Mouse (Mus musculus): ENCODE results near the gene Treh. TPM values are rescaled to one million over a fixed set of nuclear protein-coding genes. Genes with fewer than 3 reads are reported as not detected.
A peak's percentile ranks its signal among the peaks of the same experiment; 100 is the strongest.

Treh gene
- polyA plus RNA-seq, 1 experiment = not detected

DNA sequence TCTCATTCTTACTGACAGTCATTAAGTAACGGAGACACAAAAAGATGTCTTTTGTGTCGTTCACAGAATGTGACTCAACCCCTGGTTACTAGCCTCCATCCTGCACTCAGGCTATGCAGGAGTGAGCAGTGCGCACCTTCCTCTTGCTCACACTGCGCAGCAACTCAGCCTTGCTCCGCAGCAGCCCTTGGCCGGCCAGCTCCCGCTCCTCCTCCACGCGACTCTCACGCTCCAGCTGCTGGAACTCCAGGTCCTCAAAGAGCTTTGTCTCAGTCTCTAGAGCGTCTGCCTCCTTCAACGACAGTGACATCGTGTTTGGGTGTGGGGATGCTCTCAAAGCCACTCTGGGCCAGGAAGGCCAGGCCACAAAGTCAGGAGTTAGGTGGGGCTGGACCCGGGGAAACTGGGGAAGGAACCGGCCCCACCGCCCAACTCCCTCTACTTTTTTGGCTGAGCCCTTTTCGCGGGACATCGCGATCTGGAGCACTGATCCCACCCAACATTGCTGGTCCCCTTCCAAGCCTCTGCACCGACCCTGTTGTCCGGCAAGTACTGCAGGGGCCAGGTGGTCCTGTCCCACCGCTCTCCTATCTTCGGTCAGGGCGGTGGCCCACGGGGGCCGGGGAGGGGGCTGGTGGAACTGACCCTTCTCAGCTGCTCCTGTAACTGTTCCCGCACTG is 34.9 kb downstream of the Treh start:
- TF ChIP-seq POLR2A (IDR thresholded peaks at IDR 0.05; ENCODE audit: borderline replicate concordance, extremely low read depth, insufficient read depth, insufficient read length, poor library complexity, severe bottlenecking) (no peak), CTCF (IDR thresholded peaks at IDR 0.05; ENCODE audit: borderline replicate concordance, extremely low read depth, insufficient read depth, insufficient read length) (no peak)
- DNase-seq (ENCODE audit: low read depth) = no peak

DNA sequence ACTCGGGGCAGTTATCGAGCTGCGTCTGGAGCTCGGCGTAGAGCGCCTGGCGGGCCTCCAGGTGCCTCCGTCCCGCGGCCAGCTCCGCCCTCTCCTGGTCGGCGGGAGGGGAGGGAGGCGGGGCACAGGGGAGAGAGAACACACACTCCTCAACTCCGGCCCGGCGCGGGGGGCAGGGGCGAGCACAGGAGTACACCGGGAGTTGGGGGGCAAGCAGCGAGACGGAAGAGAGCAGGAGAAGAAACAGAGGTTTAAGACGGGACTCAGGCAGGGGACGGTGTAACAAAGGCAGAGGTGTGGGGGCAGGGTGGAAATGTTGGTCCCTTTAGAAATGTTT is 35.4 kb downstream of the Treh start:
- peak; percentile 84 for DNase-seq (ENCODE audit: low read depth)
- TF ChIP-seq CTCF (IDR thresholded peaks at IDR 0.05; ENCODE audit: borderline replicate concordance, extremely low read depth, insufficient read depth, insufficient read length) (no peak), POLR2A (IDR thresholded peaks at IDR 0.05; ENCODE audit: borderline replicate concordance, extremely low read depth, insufficient read depth, insufficient read length, poor library complexity, severe bottlenecking) (no peak)

DNA sequence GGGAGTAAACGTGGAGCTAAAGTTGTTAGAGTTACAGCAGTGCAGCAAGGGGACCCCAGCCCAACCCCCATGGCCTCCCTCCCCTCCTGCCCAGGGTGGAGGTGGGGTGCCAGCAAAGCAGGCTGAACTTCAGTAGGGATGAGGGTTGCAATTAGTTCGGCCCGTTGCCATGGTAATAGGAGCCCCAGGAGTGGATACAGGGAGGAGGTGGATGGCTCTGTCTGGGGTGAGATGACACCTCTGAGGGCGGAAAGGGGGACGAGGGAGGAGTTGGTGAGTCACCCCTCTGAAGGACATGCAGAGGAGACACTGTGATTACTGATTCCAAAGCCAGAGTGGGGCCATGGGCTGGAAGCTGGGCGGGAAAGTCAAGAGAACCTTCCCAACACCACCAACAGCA is 35.9 kb downstream of the Treh start:
- peak; percentile 63 for DNase-seq (ENCODE audit: low read depth)
- no peak for TF ChIP-seq POLR2A (IDR thresholded peaks at IDR 0.05; ENCODE audit: borderline replicate concordance, extremely low read depth, insufficient read depth, insufficient read length, poor library complexity, severe bottlenecking)
- no peak for TF ChIP-seq CTCF (IDR thresholded peaks at IDR 0.05; ENCODE audit: borderline replicate concordance, extremely low read depth, insufficient read depth, insufficient read length)

DNA sequence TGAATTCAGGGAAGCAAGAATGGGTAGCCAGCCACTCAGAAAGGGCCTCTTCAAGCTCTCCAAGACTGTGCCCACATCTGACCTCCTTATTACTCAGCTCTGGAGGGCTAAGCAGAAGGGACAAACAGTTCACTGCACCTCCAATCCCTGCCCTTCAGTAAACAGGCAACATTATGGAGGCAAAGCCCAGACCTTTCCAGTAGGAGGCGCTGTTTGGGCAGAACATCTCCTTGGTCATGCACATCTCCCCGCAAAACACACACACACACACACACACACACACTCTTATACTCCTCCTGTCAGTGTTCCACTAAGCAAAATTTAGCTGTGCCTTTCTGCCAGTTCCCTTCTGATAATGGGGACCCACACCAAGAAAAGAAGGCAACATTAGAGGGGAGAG is 36.6 kb downstream of the Treh start:
- DNase-seq (ENCODE audit: low read depth) = peak; percentile 38
- TF ChIP-seq CTCF (IDR thresholded peaks at IDR 0.05; ENCODE audit: borderline replicate concordance, extremely low read depth, insufficient read depth, insufficient read length) (peak; percentile 65; the same call in 1 of the 2 replicates), POLR2A (IDR thresholded peaks at IDR 0.05; ENCODE audit: borderline replicate concordance, extremely low read depth, insufficient read depth, insufficient read length, poor library complexity, severe bottlenecking) (no peak)

DNA sequence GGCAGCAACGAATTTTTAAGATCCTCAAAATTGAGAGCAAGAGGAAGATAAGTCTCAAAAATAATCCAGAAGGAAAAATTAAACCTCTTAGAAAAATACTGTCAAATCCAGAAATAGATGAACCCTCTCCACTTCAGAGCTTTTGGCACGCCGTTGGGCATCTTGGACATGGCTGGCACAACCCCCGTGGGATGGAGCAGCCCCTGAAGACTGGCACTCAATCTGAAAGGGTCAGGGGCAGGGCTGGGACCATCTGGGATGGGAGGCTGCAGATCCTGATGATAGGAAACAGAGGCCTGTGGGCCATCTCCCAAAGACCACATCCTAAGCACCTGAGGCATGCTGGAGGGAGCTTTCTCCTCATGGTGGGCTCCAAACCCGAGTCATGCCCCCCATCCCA is 37.2 kb downstream of the Treh start:
- no peak for DNase-seq (ENCODE audit: low read depth)
- TF ChIP-seq CTCF (IDR thresholded peaks at IDR 0.05; ENCODE audit: borderline replicate concordance, extremely low read depth, insufficient read depth, insufficient read length) = no peak
- no peak for TF ChIP-seq POLR2A (IDR thresholded peaks at IDR 0.05; ENCODE audit: borderline replicate concordance, extremely low read depth, insufficient read depth, insufficient read length, poor library complexity, severe bottlenecking)

DNA sequence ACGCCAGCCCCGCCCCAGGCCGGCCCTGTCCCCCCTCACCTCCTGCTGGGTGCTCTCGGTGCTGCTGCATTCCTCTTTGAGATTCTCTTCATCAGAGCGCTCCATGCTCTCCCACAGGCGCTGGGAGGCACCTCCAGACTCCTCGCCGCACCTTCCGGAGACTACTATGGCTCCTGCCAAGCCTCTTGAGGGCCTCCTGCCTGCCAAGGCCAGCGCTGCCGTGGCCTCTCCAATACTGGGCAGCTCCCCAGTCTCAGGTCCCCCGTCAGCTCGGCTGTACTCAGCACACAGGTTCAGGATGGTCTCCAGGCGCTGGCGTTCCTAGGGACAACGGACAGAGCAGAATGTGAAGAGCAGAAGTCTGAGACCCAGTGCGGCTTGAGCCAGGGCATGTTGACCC is 38.6 kb downstream of the Treh start:
- TF ChIP-seq CTCF (IDR thresholded peaks at IDR 0.05; ENCODE audit: borderline replicate concordance, extremely low read depth, insufficient read depth, insufficient read length) (no peak), POLR2A (IDR thresholded peaks at IDR 0.05; ENCODE audit: borderline replicate concordance, extremely low read depth, insufficient read depth, insufficient read length, poor library complexity, severe bottlenecking) (no peak)
- DNase-seq (ENCODE audit: low read depth) = no peak

DNA sequence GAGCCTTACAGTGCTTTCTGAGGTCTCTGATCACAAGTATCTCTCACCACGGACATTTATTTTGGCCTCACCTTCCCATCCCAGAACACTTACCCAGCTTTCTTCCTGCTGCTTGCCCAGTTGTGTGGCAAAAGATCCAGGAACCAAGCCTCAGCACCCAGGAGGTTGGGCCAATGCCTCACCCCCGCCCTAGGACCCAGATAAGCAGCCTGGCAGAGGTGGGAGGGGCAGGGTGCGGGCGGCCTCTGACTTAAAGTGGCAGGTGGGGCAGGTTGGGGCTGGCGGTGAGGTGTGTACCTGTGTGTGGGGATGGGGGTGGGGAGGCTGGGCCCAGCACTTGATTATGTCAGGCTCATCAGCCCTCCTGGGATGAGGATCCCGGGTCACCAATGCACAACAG is 40.0 kb downstream of the Treh start:
- DNase-seq (ENCODE audit: low read depth) = no peak
- TF ChIP-seq POLR2A (IDR thresholded peaks at IDR 0.05; ENCODE audit: borderline replicate concordance, extremely low read depth, insufficient read depth, insufficient read length, poor library complexity, severe bottlenecking) (no peak), CTCF (IDR thresholded peaks at IDR 0.05; ENCODE audit: borderline replicate concordance, extremely low read depth, insufficient read depth, insufficient read length) (no peak)

DNA sequence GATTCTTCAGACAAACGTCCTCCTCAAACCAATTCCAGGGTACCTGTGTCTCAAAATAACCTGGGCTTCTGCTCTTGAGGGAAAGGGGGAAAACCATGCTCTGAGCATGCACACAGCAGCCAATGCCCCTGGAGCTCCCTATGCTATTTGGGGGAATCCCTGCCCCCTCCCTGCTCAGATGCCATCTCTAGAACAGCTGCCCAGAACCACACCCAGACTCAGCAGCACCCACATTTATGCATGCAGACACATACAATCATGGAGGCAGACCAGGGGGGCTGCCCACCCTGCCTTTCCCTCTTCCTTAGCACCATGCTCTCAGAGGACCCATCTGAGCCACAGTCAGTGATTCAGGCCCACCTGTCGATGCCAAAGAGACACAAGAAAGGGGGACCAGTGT is 40.5 kb downstream of the Treh start:
- TF ChIP-seq POLR2A (IDR thresholded peaks at IDR 0.05; ENCODE audit: borderline replicate concordance, extremely low read depth, insufficient read depth, insufficient read length, poor library complexity, severe bottlenecking) (no peak), CTCF (IDR thresholded peaks at IDR 0.05; ENCODE audit: borderline replicate concordance, extremely low read depth, insufficient read depth, insufficient read length) (no peak)
- no peak for DNase-seq (ENCODE audit: low read depth)

DNA sequence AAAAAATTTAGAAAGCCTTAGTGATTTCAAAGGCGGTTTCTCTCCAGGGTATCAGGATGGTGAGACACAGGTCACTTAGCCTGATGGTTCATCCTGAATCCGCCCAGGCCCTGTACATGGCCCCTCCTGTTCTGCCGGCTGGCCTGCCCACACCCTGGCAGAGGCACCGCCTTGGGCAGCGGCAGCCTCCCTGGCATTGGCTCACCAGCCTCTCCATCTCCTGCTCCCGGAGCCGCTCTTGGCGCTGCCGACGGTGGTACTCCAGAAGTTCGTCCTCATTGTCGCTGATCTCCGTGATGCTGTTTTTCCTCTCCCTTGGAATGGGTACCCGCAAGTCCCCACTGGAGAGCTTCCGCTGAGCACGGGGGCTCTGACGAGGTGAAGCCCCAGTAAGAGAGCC is 42.1 kb downstream of the Treh start:
- no peak for DNase-seq (ENCODE audit: low read depth)
- TF ChIP-seq CTCF (IDR thresholded peaks at IDR 0.05; ENCODE audit: borderline replicate concordance, extremely low read depth, insufficient read depth, insufficient read length) (no peak), POLR2A (IDR thresholded peaks at IDR 0.05; ENCODE audit: borderline replicate concordance, extremely low read depth, insufficient read depth, insufficient read length, poor library complexity, severe bottlenecking) (no peak)

DNA sequence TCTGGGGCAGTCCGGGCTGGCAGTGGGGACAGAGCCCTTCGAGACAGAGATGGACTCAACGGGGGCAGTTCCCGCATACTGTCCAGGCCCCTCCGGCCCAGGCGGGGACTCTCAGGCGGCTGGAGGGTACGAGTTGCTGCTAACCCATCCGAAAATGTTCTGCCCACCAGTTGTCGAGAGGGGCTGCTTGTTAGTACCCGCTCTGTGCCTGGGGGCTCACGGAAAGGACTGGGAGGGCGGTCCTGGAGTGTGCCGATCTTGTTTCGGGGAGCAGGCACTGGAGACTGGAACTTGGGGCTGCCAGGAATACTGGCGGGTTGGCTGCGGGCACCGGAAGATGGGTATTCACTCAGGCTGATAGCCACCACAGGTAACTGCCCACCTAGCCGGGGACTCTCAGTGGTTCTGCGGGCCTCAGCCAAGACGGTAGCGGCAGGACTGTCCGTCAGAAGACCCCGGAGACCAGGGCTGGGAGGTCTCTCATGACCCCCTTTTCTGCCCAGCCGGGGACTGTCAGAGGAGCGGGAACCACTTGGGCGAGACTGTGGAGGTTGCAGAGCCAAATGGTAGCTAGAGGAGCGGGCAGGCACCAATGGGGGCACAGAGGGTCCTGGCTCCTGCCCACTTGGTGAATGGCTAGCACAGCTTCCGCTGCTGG is 42.8 kb downstream of the Treh start:
- TF ChIP-seq POLR2A (IDR thresholded peaks at IDR 0.05; ENCODE audit: borderline replicate concordance, extremely low read depth, insufficient read depth, insufficient read length, poor library complexity, severe bottlenecking) (no peak), CTCF (IDR thresholded peaks at IDR 0.05; ENCODE audit: borderline replicate concordance, extremely low read depth, insufficient read depth, insufficient read length) (no peak)
- no peak for DNase-seq (ENCODE audit: low read depth)

DNA sequence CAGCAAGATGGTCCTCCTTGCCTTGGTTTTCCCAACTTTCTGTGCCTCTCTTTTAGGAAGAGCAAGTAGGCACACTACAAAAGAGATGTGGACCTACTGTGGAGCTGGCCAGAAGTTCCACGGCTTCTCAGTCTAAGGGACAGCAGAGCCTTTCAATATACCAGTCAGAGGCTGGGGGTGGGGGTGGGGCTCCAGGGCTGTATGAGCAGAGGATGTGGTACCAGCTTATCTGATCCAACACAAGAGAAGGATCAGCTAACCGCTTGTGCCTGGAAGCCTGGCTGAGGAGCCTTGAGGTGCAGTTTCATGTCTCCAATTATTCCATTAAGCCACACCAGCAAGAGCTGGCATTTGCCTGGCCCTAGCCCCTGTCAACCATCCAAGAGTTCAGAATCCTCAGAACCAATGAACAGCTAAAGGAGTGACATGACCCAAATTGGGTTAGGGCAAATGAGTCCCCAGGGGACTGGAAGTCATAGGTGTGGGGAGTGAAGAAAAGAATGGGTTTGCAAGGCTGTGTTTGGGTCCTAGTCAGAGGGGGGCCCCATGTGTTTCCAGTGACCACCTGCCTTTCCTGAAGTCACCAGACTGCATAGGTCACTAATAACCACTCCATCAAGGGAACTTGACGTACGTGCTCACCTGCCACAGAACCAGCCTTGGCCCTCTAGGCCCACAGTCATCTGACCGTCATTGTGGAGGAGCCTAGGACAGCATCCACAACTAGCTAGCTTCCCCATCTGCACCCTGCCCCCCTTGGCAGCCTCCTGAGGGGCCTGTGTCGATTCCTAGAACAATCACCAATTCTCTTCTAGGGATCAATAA is 44.2 kb downstream of the Treh start:
- TF ChIP-seq CTCF (IDR thresholded peaks at IDR 0.05; ENCODE audit: borderline replicate concordance, extremely low read depth, insufficient read depth, insufficient read length) (no peak), POLR2A (IDR thresholded peaks at IDR 0.05; ENCODE audit: borderline replicate concordance, extremely low read depth, insufficient read depth, insufficient read length, poor library complexity, severe bottlenecking) (no peak)
- DNase-seq (ENCODE audit: low read depth) = no peak

Data from brain, embryonic 14.5 days (tissue).